Comparison of ENCODE assay signal across 15 mouse cellular contexts in the genomic region with DNA sequence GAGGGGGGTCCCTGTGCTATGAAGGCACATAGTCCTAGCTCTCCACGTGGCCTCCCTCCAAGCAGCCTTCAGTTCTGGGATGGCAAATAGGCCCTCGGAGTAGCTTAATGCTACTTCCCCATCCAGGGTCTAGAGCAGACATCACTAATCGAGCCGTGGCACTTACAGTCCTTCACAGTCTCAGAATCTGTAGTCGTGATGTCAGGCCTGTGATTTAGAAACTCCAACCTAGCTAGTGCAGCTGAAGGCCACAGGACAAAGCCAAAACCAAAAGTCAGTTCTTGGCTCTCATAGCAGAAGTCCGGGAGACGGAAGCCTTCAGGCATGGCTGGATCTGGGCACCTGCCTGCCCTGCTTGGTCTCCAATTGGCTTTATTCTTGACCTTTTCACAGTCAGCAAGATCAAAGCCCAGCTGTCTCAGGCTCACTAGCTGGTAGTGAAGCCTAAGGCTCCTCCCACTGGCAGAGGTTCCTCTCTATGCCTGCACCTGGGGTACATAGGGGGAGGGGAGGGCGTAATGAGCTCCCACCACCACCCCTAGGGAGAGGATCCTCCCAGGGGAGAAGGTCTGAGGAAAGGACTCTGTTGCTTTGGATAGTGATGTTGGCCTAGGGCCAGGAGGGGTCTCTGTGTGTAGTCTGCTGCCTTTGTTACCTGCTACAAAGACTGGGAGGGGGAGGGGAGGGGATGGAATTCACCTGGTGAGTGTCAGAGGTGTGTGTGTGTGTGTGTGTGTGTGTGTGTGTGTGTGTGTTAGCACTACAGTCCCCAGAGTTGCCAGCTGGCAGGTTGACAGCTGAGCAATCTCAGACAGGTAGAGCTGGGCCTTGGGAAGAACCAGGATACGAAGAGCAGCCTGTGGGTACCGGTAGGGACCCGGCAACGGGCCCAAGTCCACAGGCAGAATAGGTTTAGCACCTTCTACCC.
"Had no signal": no experiment of that assay in that cellular context is flagged by ENCODE, and none has a peak within 500 bp of the region (broad histone marks: within the 10 kb centered on the region; RNA-seq: fewer than 3 reads in every experiment).

No protein-coding gene starts in this region.

- H3K27me3 ChIP-seq: intestine, embryonic 15.5 days had no signal

- H3K9me3 ChIP-seq: intestine, embryonic 15.5 days; limb, embryonic 10.5 days; midbrain, embryonic 10.5 days; neural tube, embryonic 12.5 days; stomach, embryonic 15.5 days had no signal

- H3K27ac ChIP-seq: intestine, embryonic 15.5 days; left cerebral cortex, adult 2 months; liver, embryonic 14.5 days; neural tube, embryonic 12.5 days; stomach, embryonic 15.5 days had no signal

- H3K36me3 ChIP-seq: intestine, embryonic 15.5 days; limb, embryonic 10.5 days; midbrain, embryonic 10.5 days; neural tube, embryonic 12.5 days; stomach, embryonic 15.5 days had no signal

- ATAC-seq: intestine, embryonic 15.5 days; lung, postnatal 0 days had no signal

- DNase-seq: lung, adult 2 months; lung, postnatal 36 days; midbrain, embryonic 14.5 days; right cerebral cortex, postnatal 4 days; spleen, adult 18-20 months; thymus, adult 2 months; thymus, postnatal 4 days had no signal

- H3K4me2 ChIP-seq: intestine, embryonic 15.5 days; neural tube, embryonic 12.5 days; stomach, embryonic 15.5 days had no signal

- H3K4me3 ChIP-seq: intestine, embryonic 15.5 days; left cerebral cortex, adult 2 months; limb, embryonic 10.5 days; midbrain, embryonic 10.5 days; neural tube, embryonic 12.5 days; stomach, embryonic 15.5 days had no signal

- H3K9ac ChIP-seq: intestine, embryonic 15.5 days; liver, embryonic 14.5 days; neural tube, embryonic 12.5 days; stomach, embryonic 15.5 days had no signal
